Mouse (Mus musculus) layer of hippocampus, adult 6 months (tissue): Measurements from ENCODE around the gene Teddm3. TPM values are rescaled to one million over a fixed set of nuclear protein-coding genes. Genes with fewer than 3 reads are reported as not detected.

ENCODE experiments used
- long read RNA-seq, 2 experiments: library from polyadenylated mRNA; unstranded; transcript quantifications; one replicate each; pipeline ENCODE4 v2.0.0; 2019 to 2020
- polyA plus RNA-seq: library from polyadenylated mRNA; unstranded; fragments of <200 nt; fragmentation: Nextera tagmentation; gene quantifications from 2 replicates; pipeline ENCODE4 v1.2.3, GENCODE M21; 2021

The Teddm3 gene
- polyA plus RNA-seq = 0.49 and 0.58 TPM in 2 replicates
- long read RNA-seq, experiment 1 = 0 reads
- long read RNA-seq, experiment 2, transcript Teddm3-201 (1 exons, 1,346 nt) = major isoform, 5 of 6 reads
- long read RNA-seq, experiment 2, partial matches to known transcripts = 0 of 6 reads
- long read RNA-seq, experiment 2, other reads (novel, unspliced or antisense) = 1 of 6 reads

GRCm38 (mm10) chr16:21153900-21154299 is at the start of gene Teddm3:
TSS of gene Teddm3 (minus strand) at chr16:21154000.

Other genes with a start within 250 kb of the Teddm3 start
- 3.7 and 4.0 TPM in 2 replicates for gene Ephb3, start 50.8 kb upstream of the Teddm3 start, polyA plus RNA-seq